Mouse (Mus musculus) embryo, embryonic 10.5 days (tissue): ENCODE measurements at regions not wholly inside any gene's neighbourhood (a gene's known extent, or its start where the extent isn't known, plus 50 kb on each side); places are given as distances from the start of the nearest gene placed in this dataset.

Experiments
- DNase-seq: peaks from one replicate; pipeline ENCODE4 v3.0.0-alpha.2; 2015; ENCODE audit warnings: low spot score

- DNase-seq = no peak
Observed at GRCm38 (mm10) chr9:46512276-46513051, 192.7 kb upstream of the 4931429L15Rik start.

GRCm38 (mm10) chr9:46511307-46511706, 191.5 kb upstream of the 4931429L15Rik start:
- DNase-seq = peak; percentile 50

GRCm38 (mm10) chr9:46509896-46510295, 190.1 kb upstream of the 4931429L15Rik start:
- no peak for DNase-seq

- DNase-seq = no peak
Observed at GRCm38 (mm10) chr9:46509458-46509857, 189.7 kb upstream of the 4931429L15Rik start.

- no peak for DNase-seq
Observed at GRCm38 (mm10) chr9:46507036-46507435, 187.2 kb upstream of the 4931429L15Rik start.

- DNase-seq = no peak
Observed at GRCm38 (mm10) chr9:46504536-46504935, 184.8 kb upstream of the 4931429L15Rik start.

- no peak for DNase-seq
Observed at GRCm38 (mm10) chr9:46504133-46504416, 184.3 kb upstream of the 4931429L15Rik start.

- peak; percentile 36 for DNase-seq
Observed at GRCm38 (mm10) chr9:46503321-46504132, 183.7 kb upstream of the 4931429L15Rik start.

- no peak for DNase-seq
Observed at GRCm38 (mm10) chr9:46499426-46499825, 179.6 kb upstream of the 4931429L15Rik start.

GRCm38 (mm10) chr9:46498861-46499260, 179.1 kb upstream of the 4931429L15Rik start:
- no peak for DNase-seq

GRCm38 (mm10) chr9:46495276-46495675, 175.5 kb upstream of the 4931429L15Rik start:
- DNase-seq = no peak

- DNase-seq = peak; percentile 60
Observed at GRCm38 (mm10) chr9:46482859-46483443, 163.2 kb upstream of the 4931429L15Rik start.

GRCm38 (mm10) chr9:46482034-46482858, 162.5 kb upstream of the 4931429L15Rik start:
- DNase-seq = peak; percentile 59

- peak; percentile 54 for DNase-seq
Observed at GRCm38 (mm10) chr9:46481491-46481890, 161.7 kb upstream of the 4931429L15Rik start.

- DNase-seq = peak; percentile 94
Observed at GRCm38 (mm10) chr9:46480080-46480690, 160.4 kb upstream of the 4931429L15Rik start.

- no peak for DNase-seq
Observed at GRCm38 (mm10) chr9:46478611-46479010, 158.8 kb upstream of the 4931429L15Rik start.

- DNase-seq = no peak
Observed at GRCm38 (mm10) chr9:46476516-46476915, 156.7 kb upstream of the 4931429L15Rik start.

- DNase-seq = no peak
Observed at GRCm38 (mm10) chr9:46473681-46474080, 153.9 kb upstream of the 4931429L15Rik start.

- DNase-seq = no peak
Observed at GRCm38 (mm10) chr9:46469521-46469920, 149.7 kb upstream of the 4931429L15Rik start.

GRCm38 (mm10) chr9:46468306-46468705, 148.5 kb upstream of the 4931429L15Rik start:
- no peak for DNase-seq

GRCm38 (mm10) chr9:46467671-46468070, 147.9 kb upstream of the 4931429L15Rik start:
- peak; percentile 39 for DNase-seq

GRCm38 (mm10) chr9:46462681-46463080, 142.9 kb upstream of the 4931429L15Rik start:
- no peak for DNase-seq
